Comparison of ENCODE assay signal across 11 mouse cellular contexts in the genomic region with DNA sequence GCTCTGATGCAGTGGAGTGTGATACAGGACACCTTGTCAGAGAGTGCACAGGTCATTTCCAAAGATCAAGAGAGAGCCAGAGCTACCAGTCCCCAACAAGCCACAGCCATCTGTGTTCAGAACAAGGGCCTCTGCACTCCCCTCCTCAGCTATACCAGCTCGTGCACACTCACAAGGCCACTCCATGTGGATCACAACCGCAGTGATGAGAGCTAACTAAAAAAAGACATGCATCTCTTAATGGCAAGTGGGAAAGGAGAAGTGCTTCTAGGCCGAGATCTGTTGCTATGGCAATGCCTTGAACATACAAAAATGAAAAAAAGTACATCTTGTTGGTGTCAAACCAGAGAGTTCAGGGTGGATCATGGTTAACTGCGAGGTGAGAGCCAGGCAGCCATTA. TPM values are rescaled to one million over a fixed set of nuclear protein-coding genes. Genes with fewer than 3 reads are reported as not detected.
A peak's percentile ranks its signal among the peaks of the same experiment; 100 is the strongest.
DNase-seq lines count a peak whose midpoint lies in the region; ATAC-seq and TF ChIP-seq lines count a peak whose summit lies in the region.
"Had no signal": no experiment of that assay in that cellular context is flagged by ENCODE, and none has a peak within 500 bp of the region (broad histone marks: within the 10 kb centered on the region; RNA-seq: fewer than 3 reads in every experiment).

No protein-coding gene starts in this region.

- no peak for TF ChIP-seq POLR2A in embryonic fibroblast, embryonic 13.5 days (IDR thresholded peaks at IDR 0.05; ENCODE audit: low read depth, low read length)
- TF ChIP-seq POLR2A in myocyte (IDR thresholded peaks at IDR 0.05; ENCODE audit: insufficient read length, low read depth), result no peak

- WGBS in hindbrain, embryonic 15.5 days, result 46% methylated on average over 4 of the region's 4 CpGs
- 80% methylated on average over 4 of the region's 4 CpGs for WGBS in hindbrain, embryonic 11.5 days
- 79% methylated on average over 4 of the region's 4 CpGs for WGBS in midbrain, embryonic 10.5 days
- 50% methylated on average over 4 of the region's 4 CpGs for WGBS in midbrain, embryonic 14.5 days

- H3K79me2 ChIP-seq in myocyte (ENCODE audit: control insufficient read depth, insufficient read depth), result no peaks in the 10 kb centered on the region

- H3K4me3 ChIP-seq in hindbrain, embryonic 15.5 days, result no peak overlapping the region
- H3K4me3 ChIP-seq in hindbrain, embryonic 11.5 days (ENCODE audit: low read depth, low read length), result no peak overlapping the region
- no peak overlapping the region for H3K4me3 ChIP-seq in midbrain, embryonic 10.5 days
- no peak overlapping the region for H3K4me3 ChIP-seq in midbrain, embryonic 14.5 days (replicated peaks; ENCODE audit: low read depth, low read length)
- no peak overlapping the region for H3K4me3 ChIP-seq in embryonic fibroblast, embryonic 13.5 days (ENCODE audit: insufficient read depth, low read length)
- no peak overlapping the region for H3K4me3 ChIP-seq in myocyte
- H3K4me3 ChIP-seq: heart, embryonic 10.5 days; limb, embryonic 15.5 days; neural tube, embryonic 15.5 days had no signal

- H3K9me3 ChIP-seq in hindbrain, embryonic 15.5 days, result no peaks in the 10 kb centered on the region
- H3K9me3 ChIP-seq in hindbrain, embryonic 11.5 days (ENCODE audit: control insufficient read depth, low read length), result no peaks in the 10 kb centered on the region
- no peaks in the 10 kb centered on the region for H3K9me3 ChIP-seq in midbrain, embryonic 10.5 days (replicated peaks)
- H3K9me3 ChIP-seq in midbrain, embryonic 14.5 days (ENCODE audit: control insufficient read depth, low read length), result no peaks in the 10 kb centered on the region
- H3K9me3 ChIP-seq: heart, embryonic 10.5 days; limb, embryonic 15.5 days; neural tube, embryonic 15.5 days had no signal

- peaks cover 26% of the 10 kb centered on the region for H3K4me1 ChIP-seq in hindbrain, embryonic 15.5 days (replicated peaks)
- no peaks in the 10 kb centered on the region for H3K4me1 ChIP-seq in hindbrain, embryonic 11.5 days (replicated peaks; ENCODE audit: control insufficient read depth, insufficient read depth, low read length)
- H3K4me1 ChIP-seq in midbrain, embryonic 10.5 days, result peaks cover 22% of the 10 kb centered on the region
- 0 out of 2 replicates have a peak, but pooled peaks cover 4% of the 10 kb centered on the region for H3K4me1 ChIP-seq in midbrain, embryonic 14.5 days (ENCODE audit: control insufficient read depth, insufficient read depth, low read length)
- peaks cover 11% of the 10 kb centered on the region; the same call in 1 of the 2 replicates for H3K4me1 ChIP-seq in embryonic fibroblast, embryonic 13.5 days (ENCODE audit: control insufficient read depth, insufficient read depth, low read length)

- H3ac ChIP-seq in myocyte (ENCODE audit: control insufficient read depth, insufficient read length), result no peak overlapping the region

- no peaks in the 10 kb centered on the region for H3K36me3 ChIP-seq in hindbrain, embryonic 15.5 days
- H3K36me3 ChIP-seq in hindbrain, embryonic 11.5 days (ENCODE audit: control insufficient read depth, insufficient read depth, low read length), result no peaks in the 10 kb centered on the region
- no peaks in the 10 kb centered on the region for H3K36me3 ChIP-seq in midbrain, embryonic 10.5 days
- H3K36me3 ChIP-seq in midbrain, embryonic 14.5 days (ENCODE audit: control insufficient read depth, insufficient read depth, low read length), result no peaks in the 10 kb centered on the region
- H3K36me3 ChIP-seq in myocyte (ENCODE audit: control insufficient read depth, insufficient read depth), result no peaks in the 10 kb centered on the region
- H3K36me3 ChIP-seq: heart, embryonic 10.5 days; limb, embryonic 15.5 days; neural tube, embryonic 15.5 days had no signal

- DNase-seq in hindbrain, embryonic 11.5 days (ENCODE audit: low spot score), result no peak
- DNase-seq in midbrain, embryonic 10.5 days (ENCODE audit: low spot score), result no peak
- no peak for DNase-seq in midbrain, embryonic 14.5 days
- no peak for DNase-seq in adrenal gland, postnatal 25 days
- no peak for DNase-seq in cerebellum, postnatal 4 days (ENCODE audit: low spot score in 2 of 2)

- TF ChIP-seq CTCF in embryonic fibroblast, embryonic 13.5 days (IDR thresholded peaks at IDR 0.05; ENCODE audit: borderline replicate concordance, insufficient read depth, low read length), result no peak

- no peak for ATAC-seq in hindbrain, embryonic 15.5 days (ENCODE audit: low FRiP score, low read depth)
- ATAC-seq in hindbrain, embryonic 11.5 days (ENCODE audit: low FRiP score), result no peak
- ATAC-seq in midbrain, embryonic 14.5 days (ENCODE audit: low FRiP score, low TSS enrichment), result no peak

- H3K9ac ChIP-seq in hindbrain, embryonic 15.5 days, result no peak overlapping the region
- no peak overlapping the region for H3K9ac ChIP-seq in hindbrain, embryonic 11.5 days (ENCODE audit: low read depth, low read length)
- no peak overlapping the region for H3K9ac ChIP-seq in midbrain, embryonic 14.5 days (replicated peaks; ENCODE audit: low read length)
- H3K9ac ChIP-seq: limb, embryonic 15.5 days; neural tube, embryonic 15.5 days had no signal

- no peak overlapping the region for H3K4me2 ChIP-seq in hindbrain, embryonic 15.5 days
- H3K4me2 ChIP-seq in hindbrain, embryonic 11.5 days (replicated peaks; ENCODE audit: low read depth, low read length), result no peak overlapping the region
- no peak overlapping the region for H3K4me2 ChIP-seq in midbrain, embryonic 14.5 days (ENCODE audit: low read length)
- peak overlapping the region; percentile 36 for H3K4me2 ChIP-seq in myocyte (ENCODE audit: low read depth)
- H3K4me2 ChIP-seq: limb, embryonic 15.5 days; neural tube, embryonic 15.5 days had no signal

- no peaks in the 10 kb centered on the region; the same call in 1 of the 2 replicates for H3K27me3 ChIP-seq in hindbrain, embryonic 15.5 days
- H3K27me3 ChIP-seq in hindbrain, embryonic 11.5 days (ENCODE audit: control insufficient read depth, insufficient read depth, low read length), result no peaks in the 10 kb centered on the region
- H3K27me3 ChIP-seq in midbrain, embryonic 10.5 days (ENCODE audit: low read depth, poor library complexity, severe bottlenecking), result no peaks in the 10 kb centered on the region
- no peaks in the 10 kb centered on the region for H3K27me3 ChIP-seq in midbrain, embryonic 14.5 days (ENCODE audit: control insufficient read depth, insufficient read depth, low read length)
- H3K27me3 ChIP-seq in myocyte (ENCODE audit: control insufficient read depth, insufficient read depth, insufficient read length), result peaks cover 5% of the 10 kb centered on the region
- H3K27me3 ChIP-seq: limb, embryonic 15.5 days had no signal

- 0 out of 2 replicates have a peak overlapping the region, but pooled peaks have one; percentile 4 for H3K27ac ChIP-seq in hindbrain, embryonic 15.5 days (replicated peaks)
- H3K27ac ChIP-seq in hindbrain, embryonic 11.5 days (ENCODE audit: low read depth, low read length), result no peak overlapping the region
- H3K27ac ChIP-seq in midbrain, embryonic 10.5 days (replicated peaks), result peak overlapping the region; percentile 19; the same call in 1 of the 2 replicates
- H3K27ac ChIP-seq in midbrain, embryonic 14.5 days (replicated peaks; ENCODE audit: low read depth, low read length), result no peak overlapping the region
- peak overlapping the region; percentile 63 for H3K27ac ChIP-seq in embryonic fibroblast, embryonic 13.5 days (ENCODE audit: insufficient read depth, low read length)
- H3K27ac ChIP-seq: heart, embryonic 10.5 days; limb, embryonic 15.5 days; neural tube, embryonic 15.5 days had no signal

RNA-seq across cellular contexts. Expression of a gene that starts 3.7 kb away (rescaled TPM):
- 7.9 and 8.9 TPM in 2 replicates for polyA plus RNA-seq in hindbrain, embryonic 15.5 days (2015; fragmentation: Nextera tagmentation; extraction: Ambion mirVana)
- polyA plus RNA-seq in hindbrain, embryonic 11.5 days (2014; fragmentation: Nextera tagmentation; extraction: Ambion mirVana), result 6.6 and 7.6 TPM in 2 replicates
- 13.1 and 13.4 TPM in 2 replicates for polyA plus RNA-seq in midbrain, embryonic 10.5 days (2016; fragmentation: Nextera tagmentation; extraction: Ambion mirVana)
- polyA plus RNA-seq in midbrain, embryonic 14.5 days (2014; fragmentation: Nextera tagmentation; extraction: Ambion mirVana), result 13.3 and 14.4 TPM in 2 replicates
- polyA plus RNA-seq in embryonic fibroblast, embryonic 13.5 days (2011; ENCODE audit: insufficient read length, low read depth, missing spikeins), result 2.0 and 3.7 TPM in 2 replicates
- not detected for polyA plus RNA-seq in myocyte (2012; fragmentation: generic; extraction: Trizol)
- total RNA-seq in adrenal gland, postnatal 25 days (2021), result 5.9 and 7.1 TPM in 2 replicates

RNA-seq across cellular contexts. Expression of a gene that starts 8.2 kb away (rescaled TPM):
- 48.0 and 52.9 TPM in 2 replicates for polyA plus RNA-seq in hindbrain, embryonic 15.5 days (2015; fragmentation: Nextera tagmentation; extraction: Ambion mirVana)
- 58.3 and 64.9 TPM in 2 replicates for polyA plus RNA-seq in hindbrain, embryonic 11.5 days (2014; fragmentation: Nextera tagmentation; extraction: Ambion mirVana)
- 20.6 and 39.5 TPM in 2 replicates for polyA plus RNA-seq in midbrain, embryonic 10.5 days (2016; fragmentation: Nextera tagmentation; extraction: Ambion mirVana)
- polyA plus RNA-seq in midbrain, embryonic 14.5 days (2014; fragmentation: Nextera tagmentation; extraction: Ambion mirVana), result 83.0 and 85.0 TPM in 2 replicates
- polyA plus RNA-seq in embryonic fibroblast, embryonic 13.5 days (2011; ENCODE audit: insufficient read length, low read depth, missing spikeins), result 1.3 and 2.3 TPM in 2 replicates
- 0.50 TPM for polyA plus RNA-seq in myocyte (2012; fragmentation: generic; extraction: Trizol)
- total RNA-seq in adrenal gland, postnatal 25 days (2021), result 152 and 157 TPM in 2 replicates

RNA-seq across cellular contexts. Expression of a gene that starts 29.3 kb away (rescaled TPM):
- polyA plus RNA-seq in hindbrain, embryonic 15.5 days (2015; fragmentation: Nextera tagmentation; extraction: Ambion mirVana), result 0.12 TPM in 2 replicates
- not detected in 2 replicates for polyA plus RNA-seq in hindbrain, embryonic 11.5 days (2014; fragmentation: Nextera tagmentation; extraction: Ambion mirVana)
- not detected in 2 replicates for polyA plus RNA-seq in midbrain, embryonic 10.5 days (2016; fragmentation: Nextera tagmentation; extraction: Ambion mirVana)
- polyA plus RNA-seq in midbrain, embryonic 14.5 days (2014; fragmentation: Nextera tagmentation; extraction: Ambion mirVana), result not detected in 2 replicates
- polyA plus RNA-seq in embryonic fibroblast, embryonic 13.5 days (2011; ENCODE audit: insufficient read length, low read depth, missing spikeins), result not detected in 2 replicates
- not detected for polyA plus RNA-seq in myocyte (2012; fragmentation: generic; extraction: Trizol)
- not detected in 2 replicates for total RNA-seq in adrenal gland, postnatal 25 days (2021)
- polyA plus RNA-seq: limb, embryonic 15.5 days; neural tube, embryonic 15.5 days had no signal

RNA-seq across cellular contexts. Expression of a gene that starts 44.2 kb away (rescaled TPM):
- 248 and 252 TPM in 2 replicates for polyA plus RNA-seq in hindbrain, embryonic 15.5 days (2015; fragmentation: Nextera tagmentation; extraction: Ambion mirVana)
- polyA plus RNA-seq in hindbrain, embryonic 11.5 days (2014; fragmentation: Nextera tagmentation; extraction: Ambion mirVana), result 236 and 261 TPM in 2 replicates
- 240 and 243 TPM in 2 replicates for polyA plus RNA-seq in midbrain, embryonic 10.5 days (2016; fragmentation: Nextera tagmentation; extraction: Ambion mirVana)
- 245 and 277 TPM in 2 replicates for polyA plus RNA-seq in midbrain, embryonic 14.5 days (2014; fragmentation: Nextera tagmentation; extraction: Ambion mirVana)
- polyA plus RNA-seq in embryonic fibroblast, embryonic 13.5 days (2011; ENCODE audit: insufficient read length, low read depth, missing spikeins), result 68.6 and 75.4 TPM in 2 replicates
- polyA plus RNA-seq in myocyte (2012; fragmentation: generic; extraction: Trizol), result 25.4 TPM
- 25.8 and 27.8 TPM in 2 replicates for total RNA-seq in adrenal gland, postnatal 25 days (2021)

RNA-seq across cellular contexts. Expression of a gene that starts 46.4 kb away (rescaled TPM):
- 10.9 and 11.4 TPM in 2 replicates for polyA plus RNA-seq in hindbrain, embryonic 15.5 days (2015; fragmentation: Nextera tagmentation; extraction: Ambion mirVana)
- 23.1 and 23.2 TPM in 2 replicates for polyA plus RNA-seq in hindbrain, embryonic 11.5 days (2014; fragmentation: Nextera tagmentation; extraction: Ambion mirVana)
- polyA plus RNA-seq in midbrain, embryonic 10.5 days (2016; fragmentation: Nextera tagmentation; extraction: Ambion mirVana), result 11.6 and 12.6 TPM in 2 replicates
- polyA plus RNA-seq in midbrain, embryonic 14.5 days (2014; fragmentation: Nextera tagmentation; extraction: Ambion mirVana), result 1.4 and 6.2 TPM in 2 replicates
- 59.6 and 62.2 TPM in 2 replicates for polyA plus RNA-seq in embryonic fibroblast, embryonic 13.5 days (2011; ENCODE audit: insufficient read length, low read depth, missing spikeins)
- 17.1 TPM for polyA plus RNA-seq in myocyte (2012; fragmentation: generic; extraction: Trizol)
- total RNA-seq in adrenal gland, postnatal 25 days (2021), result 131 and 136 TPM in 2 replicates

Comparison
In these comparisons a context has a peak if more than half of its experiments do, and no peak if none do; other contexts are left out.
1. H3K27ac ChIP-seq: peak in hindbrain, embryonic 15.5 days (single experiment), midbrain, embryonic 10.5 days (single experiment) and embryonic fibroblast, embryonic 13.5 days (single experiment); none in hindbrain, embryonic 11.5 days (single experiment) and midbrain, embryonic 14.5 days (single experiment).